Mouse (Mus musculus) embryonic facial prominence, embryonic 10.5 days (tissue): ENCODE measurements around the gene Maml2. TPM values are rescaled to one million over a fixed set of nuclear protein-coding genes. Genes with fewer than 3 reads are reported as not detected.

ENCODE experiments used
- DNase-seq: peaks from one replicate; pipeline ENCODE4 v3.0.0-alpha.2; 2017; ENCODE audit warnings: low spot score
- H3K27ac ChIP-seq: fragments of 300-500 bp; sonication (generic); replicated peaks from 2 replicates; pipeline ENCODE4 v1.5.1; 2016; ENCODE audit warnings: mild to moderate bottlenecking
- H3K27me3 ChIP-seq: fragments of 300-500 bp; sonication (generic); replicated peaks from 2 replicates; pipeline ENCODE4 v1.6.1; 2016; ENCODE audit warnings: low read depth, mild to moderate bottlenecking; ENCODE audit not compliant: poor library complexity, severe bottlenecking
- H3K36me3 ChIP-seq: fragments of 300-500 bp; sonication (generic); replicated peaks from 2 replicates; pipeline ENCODE4 v1.6.1; 2016; ENCODE audit warnings: mild to moderate bottlenecking, moderate library complexity
- H3K4me1 ChIP-seq: fragments of 300-500 bp; sonication (generic); 2 replicates; pipeline ENCODE4 v1.6.1; 2016
- H3K4me3 ChIP-seq: fragments of 300-500 bp; sonication (generic); 2 replicates; pipeline ENCODE4 v1.5.1; 2016; ENCODE audit warnings: mild to moderate bottlenecking, moderate library complexity
- H3K9me3 ChIP-seq: fragments of 300-500 bp; sonication (generic); 2 replicates; pipeline ENCODE4 v1.6.1; 2016; ENCODE audit warnings: mild to moderate bottlenecking
- WGBS: fragments of 180-500 bp; shearing (Covaris S2); methylation state at CpG from one replicate; pipeline ENCODE4 v1.1.7; 2016; 5-methylcytosine and 5-hydroxymethylcytosine counted together
- polyA plus RNA-seq: library from polyadenylated mRNA; unstranded; fragments of >200 nt; fragmentation: Nextera tagmentation; extraction: Ambion mirVana; gene quantifications from 2 replicates; pipeline ENCODE4 v1.2.1, GENCODE M21; 2016

Gene Maml2
- polyA plus RNA-seq, 1 experiment from 2014 or later, result 8.0 TPM

DNA sequence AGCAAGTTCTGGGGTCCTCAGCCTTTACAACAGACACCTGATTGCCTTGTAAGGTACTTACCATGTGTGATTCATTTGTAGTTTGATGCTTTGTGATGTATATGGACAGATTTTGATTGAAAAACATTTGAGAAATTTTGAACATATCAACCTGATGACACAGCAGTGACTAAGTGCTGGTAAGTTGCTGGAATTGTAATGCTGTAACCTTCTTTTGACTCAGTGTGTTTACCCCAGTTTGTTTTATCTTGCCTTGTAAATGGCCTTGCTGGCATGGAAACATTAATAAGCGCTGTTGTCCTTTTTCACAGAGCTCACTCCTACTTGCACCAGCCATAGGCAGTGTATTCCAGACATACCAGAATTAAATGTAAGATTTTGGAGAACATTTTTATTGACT, 163.2 kb downstream of the Maml2 start:
- no peaks in the 10 kb centered on the region for H3K36me3 ChIP-seq
- no peak overlapping the region for H3K4me3 ChIP-seq
- WGBS, result 94% methylated on average over 1 of the region's 1 CpGs
- DNase-seq, result no peak
- H3K27ac ChIP-seq, result no peak overlapping the region
- H3K27me3 ChIP-seq, result no peaks in the 10 kb centered on the region
- no peaks in the 10 kb centered on the region for H3K9me3 ChIP-seq
- peaks cover 7% of the 10 kb centered on the region for H3K4me1 ChIP-seq

DNA sequence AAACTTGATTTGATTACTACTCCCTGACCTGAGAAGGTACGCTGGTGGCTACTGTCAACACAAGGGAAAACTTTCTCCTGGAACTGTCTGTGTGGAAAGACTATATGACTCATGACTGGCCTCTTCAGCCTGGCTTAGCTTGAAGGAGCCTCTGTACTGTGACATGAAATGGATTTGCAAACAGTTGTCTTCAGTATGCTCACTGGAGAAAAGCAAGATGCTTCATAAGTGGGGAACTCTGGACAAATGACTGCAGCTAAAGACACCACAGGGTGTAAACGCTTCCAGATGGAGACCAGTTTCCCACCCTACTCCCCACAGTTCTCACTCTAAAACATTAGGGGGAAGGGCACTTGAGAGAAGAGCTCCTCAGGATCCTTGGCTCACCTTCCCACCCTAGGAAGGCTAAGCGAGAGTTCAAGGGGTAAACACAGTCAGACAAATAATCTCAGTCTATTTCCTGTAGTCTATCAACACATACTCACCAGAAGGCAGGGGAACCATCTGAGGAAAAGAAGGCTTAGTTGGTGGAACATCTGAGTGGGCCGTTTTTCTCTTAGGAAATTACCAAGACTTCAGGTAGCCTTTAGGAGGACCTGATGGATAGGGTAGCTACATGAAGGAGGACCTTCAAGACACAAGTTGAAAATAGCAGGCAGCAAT, 167.7 kb downstream of the Maml2 start:
- Histone ChIP-seq H3K27me3 (no peaks in the 10 kb centered on the region), H3K9me3 (no peaks in the 10 kb centered on the region), H3K36me3 (no peaks in the 10 kb centered on the region), H3K4me1 (peaks cover 34% of the 10 kb centered on the region), H3K4me3 (no peak overlapping the region), H3K27ac (no peak overlapping the region)
- no peak for DNase-seq
- 65% methylated on average over 4 of the region's 4 CpGs for WGBS

GRCm38 (mm10) chr9:13466351-13466750, 168.6 kb downstream of the Maml2 start:
- H3K9me3 ChIP-seq, result no peaks in the 10 kb centered on the region
- peaks cover 36% of the 10 kb centered on the region for H3K4me1 ChIP-seq
- no peaks in the 10 kb centered on the region for H3K27me3 ChIP-seq
- H3K36me3 ChIP-seq, result no peaks in the 10 kb centered on the region
- H3K4me3 ChIP-seq, result no peak overlapping the region
- 75% methylated on average over 4 of the region's 4 CpGs for WGBS
- no peak overlapping the region for H3K27ac ChIP-seq
- no peak for DNase-seq

GRCm38 (mm10) chr9:13466816-13467215, 169.1 kb downstream of the Maml2 start:
- WGBS, result 84% methylated on average over 10 of the region's 10 CpGs
- Histone ChIP-seq H3K9me3 (no peaks in the 10 kb centered on the region), H3K36me3 (no peaks in the 10 kb centered on the region), H3K27ac (no peak overlapping the region), H3K4me3 (no peak overlapping the region), H3K4me1 (peaks cover 36% of the 10 kb centered on the region), H3K27me3 (no peaks in the 10 kb centered on the region)
- DNase-seq, result no peak

DNA sequence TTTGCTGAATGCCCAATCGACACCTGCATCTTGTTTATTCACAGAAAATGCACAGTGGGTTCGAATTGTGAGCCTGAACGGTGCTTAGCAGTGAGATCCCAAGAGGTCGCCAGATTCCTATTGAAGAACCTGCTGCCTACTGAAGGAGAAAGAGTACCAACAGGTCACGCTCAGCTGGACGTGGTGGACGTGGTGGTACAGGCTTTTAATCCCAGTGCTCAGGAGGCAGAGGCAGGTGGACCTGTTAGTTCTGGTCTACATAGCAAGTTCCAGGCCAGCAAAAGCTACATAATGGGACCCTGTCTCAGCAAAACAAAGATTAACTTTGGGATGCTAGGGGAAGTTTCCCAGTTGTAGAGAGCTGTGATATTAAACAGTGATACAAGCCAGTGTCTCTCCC, 170.0 kb downstream of the Maml2 start:
- DNase-seq, result no peak
- no peaks in the 10 kb centered on the region for H3K9me3 ChIP-seq
- H3K27me3 ChIP-seq, result no peaks in the 10 kb centered on the region
- 79% methylated on average over 7 of the region's 7 CpGs for WGBS
- H3K36me3 ChIP-seq, result no peaks in the 10 kb centered on the region
- H3K4me1 ChIP-seq, result peaks cover 36% of the 10 kb centered on the region
- H3K27ac ChIP-seq, result no peak overlapping the region
- H3K4me3 ChIP-seq, result no peak overlapping the region

GRCm38 (mm10) chr9:13468778-13469177, 171.0 kb downstream of the Maml2 start:
- DNase-seq, result no peak
- Histone ChIP-seq H3K4me3 (no peak overlapping the region), H3K9me3 (no peaks in the 10 kb centered on the region), H3K36me3 (no peaks in the 10 kb centered on the region), H3K27me3 (no peaks in the 10 kb centered on the region), H3K27ac (0 out of 2 replicates have a peak overlapping the region, but pooled peaks have one; percentile 37), H3K4me1 (peaks cover 36% of the 10 kb centered on the region)
- WGBS, result 80% methylated on average over 6 of the region's 6 CpGs

GRCm38 (mm10) chr9:13470013-13470412, 172.3 kb downstream of the Maml2 start:
- no peaks in the 10 kb centered on the region for H3K27me3 ChIP-seq
- H3K4me1 ChIP-seq, result peaks cover 36% of the 10 kb centered on the region
- whole genome bisulfite sequencing, result 19% methylated on average over 7 of the region's 7 CpGs
- H3K4me3 ChIP-seq, result no peak overlapping the region
- 0 out of 2 replicates have a peak overlapping the region, but pooled peaks have one; percentile 19 for H3K27ac ChIP-seq
- DNase-seq, result peak; percentile 31
- no peaks in the 10 kb centered on the region for H3K36me3 ChIP-seq
- no peaks in the 10 kb centered on the region for H3K9me3 ChIP-seq

GRCm38 (mm10) chr9:13474951-13475350, 177.2 kb downstream of the Maml2 start:
- 94% methylated on average over 5 of the region's 5 CpGs for WGBS

DNA sequence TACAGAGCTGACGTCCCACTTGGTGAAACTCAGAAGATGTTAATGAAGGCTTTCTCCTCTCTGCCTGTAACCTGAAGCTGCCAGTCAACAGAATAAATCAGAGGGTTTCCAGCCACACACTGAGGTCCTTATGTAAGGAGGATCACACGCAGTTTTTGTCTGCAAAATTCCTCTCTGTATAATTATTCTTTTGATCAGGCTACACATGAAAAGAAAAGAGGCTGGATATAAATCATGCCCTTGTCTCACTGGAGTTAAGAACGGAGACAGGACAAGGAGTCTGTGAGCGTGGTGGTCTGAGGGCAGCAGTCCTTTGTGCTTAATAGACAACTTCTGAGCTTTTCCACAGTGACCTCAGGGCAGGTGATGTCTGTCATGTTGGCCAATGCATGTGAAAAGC, 181.5 kb downstream of the Maml2 start:
- H3K4me3 ChIP-seq, result no peak overlapping the region
- no peaks in the 10 kb centered on the region for H3K36me3 ChIP-seq
- 33% methylated on average over 4 of the region's 4 CpGs for WGBS
- H3K9me3 ChIP-seq, result no peaks in the 10 kb centered on the region
- H3K27me3 ChIP-seq, result no peaks in the 10 kb centered on the region
- peak; percentile 13 for DNase-seq
- H3K27ac ChIP-seq, result peak overlapping the region; percentile 30; the same call in 1 of the 2 replicates
- peaks cover 38% of the 10 kb centered on the region for H3K4me1 ChIP-seq

More at GRCm38 (mm10) chr9:13474951-13475350, 177.2 kb downstream of the Maml2 start:
- no peak for DNase-seq
- H3K27me3 ChIP-seq, result no peaks in the 10 kb centered on the region
- no peak overlapping the region for H3K4me3 ChIP-seq
- H3K36me3 ChIP-seq, result no peaks in the 10 kb centered on the region
- peaks cover 25% of the 10 kb centered on the region for H3K4me1 ChIP-seq
- no peaks in the 10 kb centered on the region for H3K9me3 ChIP-seq
- H3K27ac ChIP-seq, result no peak overlapping the region

DNA sequence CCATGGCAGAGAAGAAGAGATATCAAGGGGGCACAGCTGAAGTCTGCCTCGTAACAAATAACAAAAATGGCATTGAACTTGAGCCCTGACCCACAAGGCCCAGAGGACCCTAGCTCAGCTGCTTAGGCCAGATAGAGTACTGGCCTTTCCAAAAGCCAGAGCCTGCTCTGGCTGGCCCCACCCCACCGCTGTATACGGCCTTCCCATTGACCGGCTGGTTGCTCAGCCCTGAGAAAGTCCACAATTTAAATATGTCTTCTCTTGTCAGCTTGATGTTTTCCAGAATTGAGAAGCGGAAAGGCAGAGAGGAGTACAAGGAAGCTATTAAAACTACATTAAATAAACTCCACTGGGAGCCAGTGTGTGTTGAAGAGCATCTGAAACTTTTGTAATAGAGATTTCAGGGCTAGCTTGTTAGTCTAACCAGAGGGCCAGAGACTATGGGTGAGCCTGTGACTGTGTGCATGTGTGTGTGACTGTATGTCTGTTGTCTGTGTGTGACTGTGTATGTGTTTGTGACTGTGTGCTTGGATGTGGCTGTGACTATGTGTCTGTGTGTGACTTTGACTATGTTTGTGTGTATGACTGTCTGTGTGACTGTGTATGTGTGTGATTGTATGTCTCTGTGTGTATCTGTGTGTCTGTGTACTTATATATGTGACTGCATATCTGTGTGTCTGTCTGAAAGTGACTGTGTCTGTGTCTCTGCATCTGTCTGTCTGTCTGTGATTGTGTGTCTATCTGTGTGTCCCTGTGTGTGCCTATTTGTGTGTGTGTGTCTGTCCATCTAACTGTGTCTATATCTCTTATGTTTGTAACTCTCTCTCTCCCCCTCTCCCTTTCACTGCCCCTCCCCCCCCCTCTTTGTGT, 185.7 kb downstream of the Maml2 start:
- H3K4me3 ChIP-seq, result no peak overlapping the region
- 67% methylated on average over 5 of the region's 5 CpGs for WGBS

GRCm38 (mm10) chr9:13484267-13485240, 186.8 kb downstream of the Maml2 start:
- H3K27me3 ChIP-seq, result no peaks in the 10 kb centered on the region
- WGBS, result 67% methylated on average over 12 of the region's 12 CpGs
- no peaks in the 10 kb centered on the region for H3K9me3 ChIP-seq
- peak overlapping the region; percentile 58 for H3K27ac ChIP-seq
- H3K4me3 ChIP-seq, result no peak overlapping the region
- no peak for DNase-seq
- H3K4me1 ChIP-seq, result peaks cover 38% of the 10 kb centered on the region
- no peaks in the 10 kb centered on the region for H3K36me3 ChIP-seq

More for the DNA sequence above, 185.7 kb downstream of the Maml2 start:
- H3K4me1 ChIP-seq, result peaks cover 48% of the 10 kb centered on the region
- no peaks in the 10 kb centered on the region for H3K27me3 ChIP-seq
- no peaks in the 10 kb centered on the region for H3K36me3 ChIP-seq
- H3K27ac ChIP-seq, result peak overlapping the region; percentile 58
- H3K9me3 ChIP-seq, result no peaks in the 10 kb centered on the region
- peak; percentile 48 for DNase-seq

DNA sequence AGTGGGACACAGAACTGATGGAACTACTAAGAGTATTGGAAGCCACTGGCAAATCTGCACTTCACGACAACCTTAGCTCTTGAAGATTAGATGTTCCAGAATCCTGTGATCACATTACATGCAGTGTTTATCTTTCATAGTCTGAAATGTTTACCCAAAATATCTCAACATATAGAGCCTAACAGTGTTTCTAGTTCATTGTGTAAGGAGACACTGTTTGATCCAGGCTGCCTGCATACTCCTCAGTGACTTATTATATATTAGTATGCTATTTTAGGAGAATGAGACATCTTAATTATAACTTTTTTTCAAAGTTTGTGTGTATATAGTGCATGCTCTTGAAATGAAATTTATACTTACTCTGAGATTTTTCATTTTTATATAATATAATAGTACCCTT, 188.2 kb downstream of the Maml2 start:
- Histone ChIP-seq H3K27me3 (no peaks in the 10 kb centered on the region), H3K27ac (no peak overlapping the region), H3K9me3 (no peaks in the 10 kb centered on the region), H3K36me3 (no peaks in the 10 kb centered on the region), H3K4me3 (no peak overlapping the region), H3K4me1 (peaks cover 37% of the 10 kb centered on the region)
- DNase-seq, result no peak
- WGBS, result 66% methylated on average over 1 of the region's 1 CpGs
